Mouse (Mus musculus) intestine, embryonic 15.5 days (tissue): Measurements from ENCODE around the gene Gm10031. TPM values are rescaled to one million over a fixed set of nuclear protein-coding genes. Genes with fewer than 3 reads are reported as not detected.

ENCODE experiments used
- ATAC-seq: fragments of 200-750 bp; cut with Nextera tagmentation; 2 replicates; pipeline ENCODE4 v1.8.0; 2017; ENCODE audit warnings: moderate TSS enrichment, moderate library complexity
- H3K27ac ChIP-seq: fragments of 300-500 bp; sonication (generic); 2 replicates; pipeline ENCODE4 v1.5.1; 2015; ENCODE audit warnings: mild to moderate bottlenecking, inconsistent platforms
- H3K27me3 ChIP-seq: fragments of 300-500 bp; sonication (generic); replicated peaks from 2 replicates; pipeline ENCODE4 v1.6.1; 2015; ENCODE audit warnings: inconsistent platforms
- H3K36me3 ChIP-seq: fragments of 300-500 bp; sonication (generic); 2 replicates; pipeline ENCODE4 v1.6.1; 2015; ENCODE audit warnings: inconsistent platforms
- H3K4me1 ChIP-seq: fragments of 300-500 bp; sonication (generic); replicated peaks from 2 replicates; pipeline ENCODE4 v1.6.1; 2015; ENCODE audit warnings: inconsistent platforms
- H3K4me2 ChIP-seq: fragments of 300-500 bp; sonication (generic); replicated peaks from 2 replicates; pipeline ENCODE4 v1.6.1; 2015; ENCODE audit warnings: mild to moderate bottlenecking, inconsistent platforms
- H3K4me3 ChIP-seq: fragments of 300-500 bp; sonication (generic); replicated peaks from 2 replicates; pipeline ENCODE4 v1.5.1; 2015; ENCODE audit warnings: inconsistent platforms
- H3K9ac ChIP-seq: fragments of 300-500 bp; sonication (generic); 2 replicates; pipeline ENCODE4 v1.6.1; 2015; ENCODE audit warnings: inconsistent platforms
- H3K9me3 ChIP-seq: fragments of 300-500 bp; sonication (generic); 2 replicates; pipeline ENCODE4 v1.6.1; 2016; ENCODE audit warnings: inconsistent platforms
- WGBS: fragments of 180-500 bp; shearing (Covaris S2); methylation state at CpG from one replicate; pipeline ENCODE4 v1.1.7; 2015; 5-methylcytosine and 5-hydroxymethylcytosine counted together
- polyA plus RNA-seq: library from polyadenylated mRNA; unstranded; fragments of >200 nt; fragmentation: Nextera tagmentation; extraction: Ambion mirVana; gene quantifications from 2 replicates; pipeline ENCODE4 v1.2.1, GENCODE M21; 2015

The Gm10031 gene
- polyA plus RNA-seq, 1 experiment from 2014 or later = 0.62 TPM

DNA sequence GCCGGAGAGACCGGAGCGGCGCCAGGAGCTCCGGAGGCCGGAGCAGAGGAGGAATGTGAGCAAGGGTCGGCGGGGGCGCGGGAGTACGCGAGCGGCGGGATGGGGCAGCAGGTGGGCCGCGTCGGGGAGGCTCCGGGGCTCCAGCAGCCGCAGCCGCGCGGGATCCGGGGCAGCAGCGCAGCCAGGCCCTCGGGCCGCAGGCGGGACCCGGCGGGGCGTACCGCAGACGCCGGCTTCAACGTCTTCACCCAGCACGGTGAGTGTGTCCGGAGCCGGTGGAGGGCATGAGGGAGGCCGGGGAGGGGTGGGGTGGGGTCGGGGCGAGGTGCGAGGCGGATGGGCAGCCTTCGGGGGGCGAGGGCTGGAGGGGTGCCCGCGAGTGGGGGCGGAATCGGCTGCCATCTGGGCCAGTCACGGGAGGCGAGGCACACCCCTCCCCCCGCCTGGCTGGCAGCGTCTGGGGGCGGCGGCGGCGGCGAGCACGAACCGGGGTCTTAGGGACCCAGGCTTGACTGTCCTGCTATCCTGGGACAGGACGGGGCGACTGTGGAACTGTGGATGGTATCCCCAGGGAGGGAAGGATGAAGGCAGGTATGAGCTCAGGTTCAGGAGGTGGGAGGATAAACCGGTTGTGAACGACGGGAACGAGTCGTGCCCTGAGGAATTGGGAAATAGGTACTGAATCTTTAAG, 35.3 kb downstream of the Gm10031 start:
- Histone ChIP-seq H3K36me3 (no peaks in the 10 kb centered on the region), H3K9ac (peak overlapping the region; percentile 95), H3K27ac (peak overlapping the region; percentile 91), H3K27me3 (no peaks in the 10 kb centered on the region), H3K9me3 (no peaks in the 10 kb centered on the region), H3K4me3 (peak overlapping the region; percentile 90), H3K4me2 (peak overlapping the region; percentile 80), H3K4me1 (no peaks in the 10 kb centered on the region)
- ATAC-seq = peak; percentile 70
- under 1% methylated on average over 62 of the region's 66 CpGs for WGBS

DNA sequence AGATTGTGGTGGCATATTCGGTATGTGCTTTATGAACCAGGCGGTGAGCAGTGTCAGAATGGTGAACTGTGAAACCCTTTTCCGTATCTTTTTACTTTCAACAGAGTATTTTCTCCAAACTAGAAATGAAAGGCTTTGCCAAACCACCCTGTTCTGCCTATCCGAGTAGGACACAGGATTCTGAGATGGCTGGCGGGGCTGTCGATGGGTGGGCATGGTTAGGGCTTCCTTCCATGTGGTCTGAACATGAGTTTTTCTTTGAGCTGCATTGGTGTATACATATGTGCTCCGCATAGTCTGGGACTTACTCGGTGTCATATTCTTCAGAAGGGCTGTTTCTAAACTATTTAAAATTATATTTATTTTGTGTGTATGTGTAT, 35.8 kb downstream of the Gm10031 start:
- Histone ChIP-seq H3K27me3 (no peaks in the 10 kb centered on the region), H3K36me3 (no peaks in the 10 kb centered on the region), H3K9ac (peak overlapping the region; percentile 95), H3K4me3 (peak overlapping the region; percentile 90), H3K4me2 (peak overlapping the region; percentile 80), H3K27ac (0 out of 2 replicates have a peak overlapping the region, but pooled peaks have one; percentile 91), H3K4me1 (no peaks in the 10 kb centered on the region), H3K9me3 (no peaks in the 10 kb centered on the region)
- 9% methylated on average over 8 of the region's 8 CpGs for WGBS
- ATAC-seq = no peak

DNA sequence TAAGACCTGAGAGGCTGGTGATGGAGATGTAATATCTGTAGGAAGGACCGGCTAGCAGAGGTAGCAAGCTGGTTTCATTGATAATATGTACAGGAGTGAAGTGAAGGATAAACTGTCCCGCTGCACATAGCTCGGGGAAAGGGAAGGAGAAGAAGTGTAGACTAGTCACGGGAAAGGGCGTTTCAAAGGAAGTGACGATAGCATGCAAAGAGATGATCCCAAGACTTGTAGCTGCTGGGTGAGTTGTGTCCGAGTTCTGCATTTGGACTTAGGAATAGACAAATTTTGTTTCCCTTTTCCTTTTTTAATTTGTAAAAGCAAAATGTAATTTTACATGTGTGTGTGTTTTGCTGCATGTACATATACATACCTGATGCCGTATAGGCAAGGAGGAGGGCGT, 36.7 kb downstream of the Gm10031 start:
- no peaks in the 10 kb centered on the region for H3K4me1 ChIP-seq
- no peak overlapping the region for H3K4me3 ChIP-seq
- WGBS = 88% methylated on average over 9 of the region's 9 CpGs
- H3K36me3 ChIP-seq = no peaks in the 10 kb centered on the region
- H3K27ac ChIP-seq = no peak overlapping the region
- H3K9me3 ChIP-seq = no peaks in the 10 kb centered on the region
- no peak for ATAC-seq
- no peaks in the 10 kb centered on the region for H3K27me3 ChIP-seq
- H3K4me2 ChIP-seq = peak overlapping the region; percentile 80; the same call in 1 of the 2 replicates
- H3K9ac ChIP-seq = no peak overlapping the region

DNA sequence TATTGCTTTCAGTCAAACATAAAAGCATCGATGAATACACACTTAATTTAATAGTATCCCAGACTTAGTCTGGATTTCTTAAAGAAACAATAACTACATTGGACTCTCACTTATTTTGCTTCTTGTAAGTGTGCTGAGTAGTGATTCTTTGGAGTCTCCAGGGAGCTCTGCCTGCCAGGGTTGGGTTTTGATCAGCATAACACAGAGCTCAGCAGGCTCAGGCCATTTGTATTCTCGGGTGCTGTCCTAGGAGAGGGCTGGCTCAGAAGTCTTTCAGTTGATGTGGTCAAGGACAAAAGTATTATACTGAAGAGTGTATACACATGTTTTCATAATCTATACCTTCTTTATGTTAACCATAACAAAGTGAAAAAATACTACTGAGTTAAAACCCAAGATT, 41.5 kb downstream of the Gm10031 start:
- no peak overlapping the region for H3K4me2 ChIP-seq
- H3K36me3 ChIP-seq = no peaks in the 10 kb centered on the region
- H3K4me1 ChIP-seq = 0 out of 2 replicates have a peak, but pooled peaks cover 2% of the 10 kb centered on the region
- WGBS = 78% methylated on average over 2 of the region's 2 CpGs
- no peak overlapping the region for H3K27ac ChIP-seq
- ATAC-seq = no peak
- no peak overlapping the region for H3K9ac ChIP-seq
- no peaks in the 10 kb centered on the region for H3K9me3 ChIP-seq
- H3K27me3 ChIP-seq = no peaks in the 10 kb centered on the region
- no peak overlapping the region for H3K4me3 ChIP-seq

DNA sequence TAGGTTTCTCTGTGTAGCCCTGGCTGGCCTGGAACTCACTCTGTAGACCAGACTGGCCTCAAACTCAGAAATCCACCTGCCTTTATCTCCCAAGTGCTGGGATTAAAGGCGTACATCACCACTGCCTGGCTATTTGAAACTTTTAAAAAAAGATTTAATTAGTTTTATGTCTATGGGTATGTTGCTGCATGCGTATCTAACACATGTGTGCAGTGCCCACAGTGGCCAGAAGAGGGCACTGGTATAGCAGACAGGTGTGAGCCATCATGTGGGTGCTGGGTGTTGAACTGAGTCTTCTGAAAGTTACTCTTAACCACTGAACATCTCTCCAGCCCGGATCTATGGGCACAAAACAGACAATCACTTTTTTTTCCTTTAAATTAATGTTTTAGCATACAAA, 42.3 kb downstream of the Gm10031 start:
- Histone ChIP-seq H3K4me3 (no peak overlapping the region), H3K4me1 (0 out of 2 replicates have a peak, but pooled peaks cover 2% of the 10 kb centered on the region), H3K27ac (no peak overlapping the region), H3K4me2 (no peak overlapping the region), H3K9me3 (no peaks in the 10 kb centered on the region), H3K9ac (no peak overlapping the region), H3K36me3 (no peaks in the 10 kb centered on the region), H3K27me3 (no peaks in the 10 kb centered on the region)
- 97% methylated on average over 3 of the region's 3 CpGs for WGBS
- no peak for ATAC-seq

DNA sequence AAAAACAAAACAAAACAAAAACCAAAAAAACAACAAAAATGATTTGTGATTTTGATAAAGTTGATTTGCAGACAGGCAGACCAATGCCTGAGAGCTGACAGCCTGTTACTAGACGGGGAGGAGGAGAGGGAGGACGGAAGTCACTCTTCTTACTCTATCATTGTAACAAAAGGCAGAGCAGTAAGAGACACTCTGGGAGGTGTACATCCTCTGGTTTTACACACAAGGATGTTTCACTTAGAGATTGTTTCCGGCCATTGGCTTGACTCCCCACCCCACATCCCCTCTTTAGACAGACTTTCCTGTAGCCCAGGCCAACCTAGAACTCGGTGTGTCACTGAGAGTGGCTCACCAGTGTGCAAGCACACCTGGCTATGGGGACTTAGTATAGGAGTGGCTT, 45.8 kb downstream of the Gm10031 start:
- 69% methylated on average over 4 of the region's 4 CpGs for WGBS
- Histone ChIP-seq H3K36me3 (no peaks in the 10 kb centered on the region), H3K27ac (no peak overlapping the region), H3K4me2 (no peak overlapping the region), H3K9me3 (no peaks in the 10 kb centered on the region), H3K4me1 (0 out of 2 replicates have a peak, but pooled peaks cover 2% of the 10 kb centered on the region), H3K27me3 (no peaks in the 10 kb centered on the region), H3K9ac (no peak overlapping the region), H3K4me3 (no peak overlapping the region)
- no peak for ATAC-seq

DNA sequence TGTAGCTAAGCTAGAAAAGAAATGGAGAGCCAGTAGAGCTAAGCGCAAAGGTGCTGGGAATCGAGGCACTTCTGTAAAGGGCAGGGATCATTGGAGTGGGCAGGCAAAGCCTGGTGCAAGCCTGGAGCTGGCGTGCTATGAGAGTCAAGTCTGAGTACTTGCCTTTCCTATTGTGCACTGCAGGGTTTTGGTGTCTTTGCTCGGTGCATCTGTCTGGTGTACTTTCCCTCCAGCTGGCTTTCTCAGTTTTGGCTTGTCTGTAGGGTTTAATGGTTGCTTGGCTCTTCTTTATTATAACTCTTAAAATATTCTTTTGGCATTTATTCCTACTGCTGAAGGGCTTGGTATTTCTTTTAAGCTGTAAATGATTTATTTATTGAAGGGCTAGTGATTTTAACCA, 49.1 kb downstream of the Gm10031 start:
- Histone ChIP-seq H3K4me2 (no peak overlapping the region), H3K27ac (no peak overlapping the region), H3K9ac (no peak overlapping the region), H3K36me3 (no peaks in the 10 kb centered on the region), H3K27me3 (no peaks in the 10 kb centered on the region), H3K9me3 (no peaks in the 10 kb centered on the region), H3K4me3 (no peak overlapping the region), H3K4me1 (no peaks in the 10 kb centered on the region)
- no peak for ATAC-seq
- WGBS = 82% methylated on average over 4 of the region's 4 CpGs

Other genes with a start within 250 kb of the Gm10031 start
- gene Tdrd5, start 220.3 kb upstream of the Gm10031 start, polyA plus RNA-seq = 0.70 and 0.74 TPM in 2 replicates
- gene Nphs2, start 213.3 kb upstream of the Gm10031 start, polyA plus RNA-seq = 0.05 TPM in 1 of 2 replicates, not detected in the other
- gene Gm2000, start 158.0 kb upstream of the Gm10031 start, polyA plus RNA-seq = 833 and 863 TPM in 2 replicates
- 0.28 and 0.76 TPM in 2 replicates for gene Axdnd1, start 102.9 kb upstream of the Gm10031 start, polyA plus RNA-seq
- 78.4 and 88.6 TPM in 2 replicates for gene Soat1, start 49.7 kb upstream of the Gm10031 start, polyA plus RNA-seq
- 2.6 and 3.2 TPM in 2 replicates for gene Abl2, start 34.8 kb downstream of the Gm10031 start, polyA plus RNA-seq
- gene Tor3a, start 150.3 kb downstream of the Gm10031 start, polyA plus RNA-seq = 5.4 and 5.6 TPM in 2 replicates
- 45.5 and 48.0 TPM in 2 replicates for gene Fam20b, start 195.1 kb downstream of the Gm10031 start, polyA plus RNA-seq